Mouse (Mus musculus): ENCODE data around the gene Mrpl48. TPM values are rescaled to one million over a fixed set of nuclear protein-coding genes. Genes with fewer than 3 reads are reported as not detected.

Gene Mrpl48
- polyA plus RNA-seq (2021; fragmentation: Nextera tagmentation), result 126 and 135 TPM in 2 replicates
- long read RNA-seq, experiment 1, full-length matches to known transcripts, result 166 of 264 reads
- long read RNA-seq, experiment 1, partial matches to known transcripts, result 2 of 264 reads
- long read RNA-seq, experiment 1, other reads (novel, unspliced or antisense), result 96 of 264 reads
- long read RNA-seq, experiment 2, full-length matches to known transcripts, result 114 of 162 reads
- long read RNA-seq, experiment 2, partial matches to known transcripts, result 23 of 162 reads
- long read RNA-seq, experiment 2, other reads (novel, unspliced or antisense), result 25 of 162 reads

DNA sequence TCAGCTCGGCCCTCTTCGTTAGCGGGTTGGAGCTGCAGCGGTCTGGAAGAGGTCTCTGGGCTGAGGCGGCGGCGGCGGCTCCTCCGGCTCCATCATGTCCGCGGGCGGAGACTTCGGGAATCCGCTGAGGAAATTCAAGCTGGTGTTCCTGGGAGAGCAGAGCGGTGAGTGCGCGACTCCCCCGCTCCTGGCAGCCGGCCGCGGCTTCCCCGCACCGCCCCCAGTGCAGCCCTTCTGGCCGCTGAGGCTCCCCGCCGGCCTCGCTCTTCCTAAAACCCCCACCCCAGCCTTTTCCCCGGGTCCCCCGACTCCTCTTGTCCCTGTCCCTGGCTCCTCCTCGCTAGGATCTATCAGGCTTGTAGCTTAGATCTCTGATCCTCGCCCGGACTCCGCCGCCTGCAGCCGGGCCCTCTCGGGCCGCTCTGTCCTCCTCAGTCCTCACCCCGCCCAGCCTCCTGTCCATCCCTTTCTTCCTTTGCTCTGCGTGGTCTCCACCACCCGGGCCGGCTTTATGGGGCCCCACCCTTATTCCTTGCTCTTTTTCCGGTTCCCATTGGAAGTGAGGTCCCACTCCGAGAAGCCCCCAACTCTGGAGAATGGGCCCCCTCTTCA is at the start of gene Mrpl48:
Gene Mrpl48 (minus strand): TSS at position 172 of the 612 bp plus-strand sequence.

DNA sequence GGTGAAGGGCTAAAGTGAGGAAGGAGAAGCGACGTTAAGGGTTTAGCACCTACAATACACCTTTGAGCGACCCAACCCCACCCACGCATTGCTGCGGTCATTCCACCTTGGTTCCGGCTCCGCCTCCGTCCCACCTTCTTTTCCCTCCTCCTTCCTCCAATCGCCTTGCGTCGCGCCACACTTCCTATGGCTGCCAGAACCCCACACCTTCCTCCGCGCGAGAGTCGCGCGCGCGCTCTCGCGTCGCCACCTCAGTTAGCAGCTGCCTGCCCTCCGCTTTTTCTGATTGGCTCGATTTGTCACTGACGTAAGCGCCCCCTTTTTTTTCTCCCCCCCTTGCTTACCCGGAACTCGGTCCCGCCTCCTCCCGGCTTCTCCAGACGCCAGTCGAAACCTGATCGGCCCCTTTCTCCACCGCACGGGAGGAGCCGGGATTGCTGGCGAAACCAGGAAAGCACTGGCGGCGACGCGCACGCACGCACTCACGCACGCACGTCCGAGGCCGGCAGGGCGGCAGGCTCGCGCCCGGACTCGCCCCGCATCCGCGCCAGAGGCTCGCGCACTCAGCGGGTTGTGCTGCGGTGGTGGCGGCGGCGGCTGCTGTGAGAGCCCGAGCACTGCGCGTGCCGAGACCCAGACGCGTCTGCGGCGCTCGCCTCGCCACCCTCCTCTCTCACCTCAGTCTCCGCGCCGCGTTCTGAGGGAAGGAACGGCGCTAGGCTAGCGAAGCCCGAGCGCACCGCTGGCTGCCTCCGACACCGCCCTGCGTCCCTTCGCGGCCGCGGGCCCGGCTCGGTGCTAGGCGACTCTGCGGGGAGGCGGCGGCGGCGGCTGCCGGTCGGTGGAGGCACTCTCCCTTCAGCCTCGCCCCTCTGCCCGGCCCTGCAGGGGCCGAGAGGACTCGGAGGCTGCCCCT is 629 bp downstream of the Mrpl48 start, which contains the start of gene Rab6a:
Gene Rab6a (plus strand): TSS at position 197 of the 916 bp plus-strand sequence.

DNA sequence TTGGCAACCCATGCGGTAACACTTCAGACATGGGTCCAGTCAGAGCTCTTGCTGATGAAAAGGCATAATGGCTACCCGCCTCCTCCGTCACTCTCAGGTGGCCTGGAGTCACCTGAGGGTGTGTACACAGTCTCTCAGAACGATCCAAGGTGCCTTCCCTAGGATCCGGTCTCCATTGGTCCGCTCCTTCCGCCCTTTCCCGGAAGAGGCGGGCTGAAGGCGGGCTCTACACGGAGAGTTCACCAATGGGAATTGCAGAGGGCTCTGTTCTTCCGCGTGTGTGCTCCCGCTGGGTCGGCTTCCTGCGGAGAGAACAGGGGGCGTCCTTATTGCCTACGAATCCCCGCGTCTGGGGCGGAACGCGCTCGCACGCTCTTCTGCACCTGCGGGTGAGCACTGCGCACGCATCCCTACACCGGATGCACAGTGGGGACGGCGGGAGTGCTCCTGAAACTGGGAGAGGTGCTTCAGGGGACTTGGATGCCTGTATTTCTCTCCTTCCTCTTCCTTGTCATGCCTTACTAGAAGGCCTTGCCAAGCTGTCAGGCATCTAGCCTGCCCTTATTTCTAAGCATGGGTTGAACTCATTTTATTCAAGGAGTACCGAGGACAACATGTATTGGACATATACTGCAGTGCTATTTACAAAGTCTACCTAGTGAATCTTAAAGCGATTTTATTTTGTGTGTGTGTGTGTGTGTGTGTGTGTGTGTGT is 71.1 kb downstream of the Mrpl48 start, which contains the start of gene Coa4:
Gene Coa4 (plus strand): TSS at position 268 of the 715 bp plus-strand sequence.

DNA sequence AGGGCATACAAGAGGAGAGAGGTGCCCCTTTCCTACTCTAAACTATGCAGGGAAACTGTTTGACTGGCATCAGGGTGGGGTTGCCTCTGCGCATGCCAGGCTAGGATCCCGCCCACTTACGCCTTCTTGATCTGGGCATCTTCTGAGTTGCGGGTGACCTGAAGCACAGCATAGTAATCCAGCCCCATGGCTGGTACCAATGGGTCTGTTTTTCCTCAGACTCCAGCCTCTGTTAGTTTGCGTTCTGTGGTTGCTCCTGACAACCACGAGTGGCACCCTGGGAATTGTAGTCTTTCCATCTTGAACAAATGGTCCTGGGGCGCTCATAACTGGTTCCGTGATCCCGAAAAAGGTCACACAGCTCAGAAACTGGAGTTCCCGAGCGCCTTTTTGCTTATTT is 93.5 kb downstream of the Mrpl48 start, which contains the start of gene Dnajb13:
Gene Dnajb13 (minus strand): TSS at position 388 of the 400 bp plus-strand sequence.

Other genes with a start within 250 kb of the Mrpl48 start
- gene C2cd3, start 236.1 kb downstream of the Mrpl48 start, polyA plus RNA-seq (2021; fragmentation: Nextera tagmentation), result 5.7 and 6.4 TPM in 2 replicates
- gene Ppme1, start 236.0 kb downstream of the Mrpl48 start, polyA plus RNA-seq (2021; fragmentation: Nextera tagmentation), result 224 and 243 TPM in 2 replicates
- gene Ucp3, start 135.3 kb downstream of the Mrpl48 start, polyA plus RNA-seq (2021; fragmentation: Nextera tagmentation), result 0.59 and 1.4 TPM in 2 replicates
- gene Ucp2, start 115.0 kb downstream of the Mrpl48 start, polyA plus RNA-seq (2021; fragmentation: Nextera tagmentation), result 15.7 and 20.0 TPM in 2 replicates
- gene Dnajb13, start 93.3 kb downstream of the Mrpl48 start, polyA plus RNA-seq (2021; fragmentation: Nextera tagmentation), result 0.99 and 1.2 TPM in 2 replicates
- gene Coa4, start 71.2 kb downstream of the Mrpl48 start, polyA plus RNA-seq (2021; fragmentation: Nextera tagmentation), result 16.8 and 22.9 TPM in 2 replicates
- gene Rab6a, start 891 bp downstream of the Mrpl48 start, polyA plus RNA-seq (2021; fragmentation: Nextera tagmentation), result 317 and 365 TPM in 2 replicates
- 454 and 605 TPM in 2 replicates for gene Plekhb1, start 54.1 kb upstream of the Mrpl48 start, polyA plus RNA-seq (2021; fragmentation: Nextera tagmentation)
- 83.9 and 176 TPM in 2 replicates for gene Fam168a, start 98.3 kb upstream of the Mrpl48 start, polyA plus RNA-seq (2021; fragmentation: Nextera tagmentation)